Mouse (Mus musculus): ENCODE data around the gene Kdm2b.

- no peak for TF ChIP-seq POLR2A (IDR thresholded peaks at IDR 0.05; ENCODE audit: borderline replicate concordance, extremely low read depth, insufficient read depth, insufficient read length, poor library complexity, severe bottlenecking)
- no peak for TF ChIP-seq CTCF (IDR thresholded peaks at IDR 0.05; ENCODE audit: borderline replicate concordance, extremely low read depth, insufficient read depth, insufficient read length)
Observed at GRCm38 (mm10) chr5:122902228-122902627, 87.4 kb downstream of the Kdm2b start.
